Mouse (Mus musculus): ENCODE measurements at regions not wholly inside any gene's neighbourhood (a gene's known extent, or its start where the extent isn't known, plus 50 kb on each side); places are given as distances from the start of the nearest gene placed in this dataset.

GRCm38 (mm10) chrX:142554161-142554560 is 127.0 kb upstream of the Tmem164 start:
- TF ChIP-seq CTCF (IDR thresholded peaks at IDR 0.05; ENCODE audit: low read depth, low read length) (peak; percentile 33; the same call in 1 of the 2 replicates), POLR2AphosphoS5 (IDR thresholded peaks at IDR 0.05; ENCODE audit: insufficient replicate concordance, low read depth, low read length) (no peak), TAL1 (conservative IDR thresholded peaks at IDR 0.05; ENCODE audit: low read depth, low read length) (no peak), GATA1 (IDR thresholded peaks at IDR 0.05; ENCODE audit: borderline replicate concordance, low read length) (no peak)
